Mouse (Mus musculus) lung, adult 18-20 months (tissue): ENCODE results near the gene Dnajc3.

ENCODE experiments used
- DNase-seq, 2 experiments: peaks; one replicate each; pipeline ENCODE4 v3.0.0; 2022; ENCODE audit warnings: mixed read lengths in 2 of 2

The Dnajc3 gene

GRCm38 (mm10) chr14:118937533-118938492, at the start of gene Dnajc3:
Gene Dnajc3 (plus strand): TSS chr14:118937976.
- DNase-seq = peak; percentile 100

- no peak for DNase-seq
Measured at GRCm38 (mm10) chr14:118890101-118890500, 47.7 kb upstream of the Dnajc3 start.

- DNase-seq = no peak
Measured at GRCm38 (mm10) chr14:118895228-118895627, 42.5 kb upstream of the Dnajc3 start.

- DNase-seq = no peak
Measured at GRCm38 (mm10) chr14:118895655-118896054, 42.1 kb upstream of the Dnajc3 start.

- peak in 1 of 2 experiments; percentile 13 for DNase-seq
Measured at GRCm38 (mm10) chr14:118899940-118900339, 37.8 kb upstream of the Dnajc3 start.

GRCm38 (mm10) chr14:118900911-118901310, 36.9 kb upstream of the Dnajc3 start:
- no peak for DNase-seq

- DNase-seq = no peak
Measured at GRCm38 (mm10) chr14:118903397-118903796, 34.4 kb upstream of the Dnajc3 start.

GRCm38 (mm10) chr14:118903867-118904562, 33.8 kb upstream of the Dnajc3 start:
- no peak for DNase-seq

- no peak for DNase-seq
Measured at GRCm38 (mm10) chr14:118907592-118907991, 30.2 kb upstream of the Dnajc3 start.

- peak; percentile 58 to 64 for DNase-seq
Measured at GRCm38 (mm10) chr14:118909872-118910271, 27.9 kb upstream of the Dnajc3 start.

GRCm38 (mm10) chr14:118910332-118911222, 27.2 kb upstream of the Dnajc3 start:
- DNase-seq = peak; percentile 73 to 79

GRCm38 (mm10) chr14:118911521-118911920, 26.3 kb upstream of the Dnajc3 start:
- DNase-seq = no peak

GRCm38 (mm10) chr14:118913651-118914050, 24.1 kb upstream of the Dnajc3 start:
- DNase-seq = no peak

- DNase-seq = no peak
Measured at GRCm38 (mm10) chr14:118919025-118919424, 18.8 kb upstream of the Dnajc3 start.

- DNase-seq = no peak
Measured at GRCm38 (mm10) chr14:118920654-118921053, 17.1 kb upstream of the Dnajc3 start.

- DNase-seq = no peak
Measured at GRCm38 (mm10) chr14:118922251-118922650, 15.5 kb upstream of the Dnajc3 start.

- DNase-seq = peak; percentile 55 to 78
Measured at GRCm38 (mm10) chr14:118922667-118923184, 15.1 kb upstream of the Dnajc3 start.

- peak; percentile 55 to 59 for DNase-seq
Measured at GRCm38 (mm10) chr14:118924673-118925615, 12.8 kb upstream of the Dnajc3 start, which contains the start of gene Dzip1. Gene Dzip1 (minus strand): TSS chr14:118925460.

GRCm38 (mm10) chr14:118928565-118928964, 9.2 kb upstream of the Dnajc3 start:
- DNase-seq = peak; percentile 53 to 68

GRCm38 (mm10) chr14:118929779-118930178, 8.0 kb upstream of the Dnajc3 start:
- peak; percentile 43 to 60 for DNase-seq

GRCm38 (mm10) chr14:118930777-118931176, 7.0 kb upstream of the Dnajc3 start:
- DNase-seq = no peak
